Mouse (Mus musculus) neutrophil, adult 83 days (primary cell): ENCODE data around the gene Svs6. TPM values are rescaled to one million over a fixed set of nuclear protein-coding genes. Genes with fewer than 3 reads are reported as not detected.

Experiments used
- total RNA-seq, 2 experiments: library from RNA; stranded (reverse); gene quantifications; one replicate each; pipeline ENCODE4 v1.2.4; 2023

Gene Svs6
- not detected for total RNA-seq

GRCm38 (mm10) chr2:164316451-164316850 is at the start of gene Svs6:
Gene Svs6, plus strand, starts transcription at chr2:164316751.

GRCm38 (mm10) chr2:164278359-164278758 is 38.2 kb upstream of the Svs6 start, which contains the start of gene Svs4:
Gene Svs4, minus strand, starts transcription at chr2:164278459.

GRCm38 (mm10) chr2:164288968-164289367 is 27.6 kb upstream of the Svs6 start, which contains the start of gene Svs3a:
Gene Svs3a, plus strand, starts transcription at chr2:164289268.

GRCm38 (mm10) chr2:164332440-164332839 is 15.9 kb downstream of the Svs6 start, which contains the start of gene Svs5:
Gene Svs5, plus strand, starts transcription at chr2:164332740.

Other genes starting within 250 kb of the Svs6 start
- 100 to 1,000 TPM; 149 to 157 TPM for gene Stk4, start 246.4 kb upstream of the Svs6 start, total RNA-seq
- 10 to 100 TPM; 40.4 to 47.2 TPM for gene Tomm34, start 245.6 kb upstream of the Svs6 start, total RNA-seq
- not detected for gene Kcns1, start 145.6 kb upstream of the Svs6 start, total RNA-seq
- gene Wfdc5, start 134.0 kb upstream of the Svs6 start, total RNA-seq: not detected
- not detected for gene Wfdc12, start 126.1 kb upstream of the Svs6 start, total RNA-seq
- gene Wfdc15a, start 116.6 kb upstream of the Svs6 start, total RNA-seq: not detected
- gene Wfdc15b, start 95.1 kb upstream of the Svs6 start, total RNA-seq: not detected
- gene Svs2, start 78.3 kb upstream of the Svs6 start, total RNA-seq: not detected
- not detected for gene Svs3b, start 60.1 kb upstream of the Svs6 start, total RNA-seq
- not detected for gene Svs4, start 38.3 kb upstream of the Svs6 start, total RNA-seq
- not detected for gene Svs3a, start 27.5 kb upstream of the Svs6 start, total RNA-seq
- not detected for gene Svs5, start 16.0 kb downstream of the Svs6 start, total RNA-seq
- 100 to 1,000 TPM; 492 to 509 TPM for gene Slpi, start 72.3 kb downstream of the Svs6 start, total RNA-seq
- gene Rbpjl, start 86.4 kb downstream of the Svs6 start, total RNA-seq: not detected
- gene Matn4, start 88.4 kb downstream of the Svs6 start, total RNA-seq: not detected
- 1 to 10 TPM; 1.3 to 1.4 TPM for gene Sdc4, start 127.1 kb downstream of the Svs6 start, total RNA-seq
- 10 to 100 TPM; 26.3 to 27.8 TPM for gene Sys1, start 140.2 kb downstream of the Svs6 start, total RNA-seq
- gene Gm20458, start 144.2 kb downstream of the Svs6 start, total RNA-seq: 1 to 10 TPM in 1 of 2 experiments, not detected in 1; 1.7 TPM
- not detected for gene Trp53tg5, start 157.0 kb downstream of the Svs6 start, total RNA-seq
- gene Dbndd2, start 169.4 kb downstream of the Svs6 start, total RNA-seq: 1 to 10 TPM; 2.1 to 2.7 TPM
- 10 to 100 TPM; 51.9 to 55.3 TPM for gene Pigt, start 180.8 kb downstream of the Svs6 start, total RNA-seq
- not detected for gene Wfdc2, start 245.7 kb downstream of the Svs6 start, total RNA-seq